Mouse (Mus musculus) layer of hippocampus, adult 18-20 months (tissue): Measurements from ENCODE around the gene Cfdp1. TPM values are rescaled to one million over a fixed set of nuclear protein-coding genes. Genes with fewer than 3 reads are reported as not detected.

Experiments used
- DNase-seq, 2 experiments: peaks; one replicate each; pipeline ENCODE4 v3.0.0; 2022; ENCODE audit warnings: low spot score in 2 of 2
- total RNA-seq, 2 experiments: library from RNA; stranded (reverse); gene quantifications; 2 replicates each; pipeline ENCODE4 v1.2.3; 2021

Cfdp1 gene
- total RNA-seq, 2 experiments from 2014 or later: 79.3 to 82.7 TPM

DNA sequence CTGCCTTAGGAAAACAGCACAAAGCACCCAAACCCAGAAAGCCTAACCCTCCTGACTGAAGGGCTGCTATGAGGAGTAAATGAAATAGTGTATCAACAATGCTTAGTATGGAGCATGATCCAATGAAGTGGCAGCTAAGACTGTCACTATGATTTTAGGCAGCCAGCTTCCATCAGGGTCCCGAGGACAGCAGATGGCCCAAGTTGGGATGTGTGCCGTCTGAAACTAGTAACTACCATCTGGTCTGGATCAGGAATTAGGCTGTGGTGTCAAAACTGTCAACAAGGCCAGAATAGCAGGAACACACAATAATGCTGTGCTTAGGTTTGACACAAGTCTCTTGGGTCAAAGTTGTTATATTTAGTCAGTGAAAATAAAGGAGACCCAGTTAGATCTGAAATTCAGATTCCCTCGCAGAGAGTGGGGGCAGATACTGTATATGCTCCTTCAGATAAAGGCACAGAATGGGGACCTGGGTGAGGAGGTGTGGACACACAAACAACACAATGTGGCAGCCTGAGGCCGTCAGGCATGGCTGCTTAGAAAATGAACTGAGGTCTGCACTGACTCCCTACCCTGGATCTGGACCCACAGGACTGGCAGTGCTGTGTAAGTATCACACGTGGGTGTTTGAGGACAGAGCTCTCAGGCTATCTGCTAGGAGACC is 83.0 kb downstream of the Cfdp1 start:
- DNase-seq: peak in 1 of 2 experiments; percentile 24

DNA sequence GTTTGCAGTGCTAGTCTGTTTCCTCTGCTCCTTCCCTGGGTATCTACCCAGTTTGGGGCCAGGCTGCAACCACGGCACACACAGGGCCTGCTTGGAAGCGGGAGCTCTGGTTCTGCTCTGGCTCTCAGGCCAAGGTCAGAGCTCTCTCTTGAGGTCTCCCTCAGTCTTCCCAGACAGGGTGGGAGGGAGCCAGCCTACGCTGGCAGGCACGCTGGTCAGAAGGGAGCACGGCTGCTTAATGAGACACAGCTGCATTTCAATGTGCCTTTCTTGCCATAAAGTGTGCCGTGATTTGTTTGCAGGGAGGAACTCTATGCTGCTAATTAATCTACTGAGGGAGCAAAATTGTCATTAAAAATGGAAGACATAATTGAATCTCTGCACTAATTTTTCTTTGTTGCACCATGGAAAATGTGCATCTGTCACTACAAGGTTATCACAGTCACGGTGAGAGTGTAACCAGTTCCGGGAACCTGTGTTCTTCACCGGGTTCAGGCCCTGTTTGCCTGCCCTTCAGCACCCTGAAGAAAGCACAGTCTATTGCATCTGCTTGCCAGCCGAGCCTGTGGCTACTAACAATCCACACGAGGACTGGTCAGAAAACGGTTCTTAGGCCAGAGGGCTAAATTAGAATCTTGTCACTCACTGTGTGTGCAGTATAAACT is 84.2 kb downstream of the Cfdp1 start:
- DNase-seq: peak; percentile 25 to 52

DNA sequence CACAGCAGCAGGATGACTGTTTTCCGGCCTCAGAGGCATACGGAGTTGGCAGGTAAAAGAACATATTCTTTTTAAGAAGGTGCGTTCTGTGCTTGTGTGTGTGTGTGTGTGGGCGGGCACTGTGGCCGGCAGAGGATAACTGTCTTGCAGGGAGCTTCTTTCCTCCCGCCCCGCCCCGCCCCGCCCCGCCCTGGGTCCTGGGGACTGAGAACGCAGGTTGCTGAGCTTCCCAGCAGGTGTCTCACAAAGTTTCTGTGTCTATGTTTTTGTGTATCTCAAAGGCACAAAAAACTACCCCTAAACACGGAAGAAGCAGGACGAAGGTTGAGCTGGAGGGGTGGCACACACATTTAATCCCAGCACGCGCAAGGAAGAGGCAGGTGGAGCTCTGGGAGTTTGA is 84.8 kb downstream of the Cfdp1 start:
- DNase-seq: no peak

DNA sequence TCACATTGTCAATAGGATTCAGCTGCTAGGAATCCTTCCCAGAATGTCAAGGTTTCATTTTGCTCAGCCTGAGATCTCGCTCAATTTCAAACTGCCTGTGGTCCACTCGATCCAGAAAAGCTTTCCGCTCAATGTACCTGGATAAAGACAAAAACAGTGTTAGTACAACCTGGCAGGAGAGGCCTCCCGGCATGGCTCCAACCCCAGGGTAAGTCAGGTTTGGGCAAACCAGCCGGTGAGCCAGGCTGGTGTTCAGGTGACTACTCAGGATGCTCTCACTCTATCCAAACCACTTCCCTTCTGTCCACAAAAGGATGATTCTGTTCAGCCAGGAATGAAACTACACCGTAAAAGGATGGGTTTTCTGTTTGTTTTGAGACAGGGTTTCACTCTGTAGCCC is 85.4 kb downstream of the Cfdp1 start:
- DNase-seq: no peak

DNA sequence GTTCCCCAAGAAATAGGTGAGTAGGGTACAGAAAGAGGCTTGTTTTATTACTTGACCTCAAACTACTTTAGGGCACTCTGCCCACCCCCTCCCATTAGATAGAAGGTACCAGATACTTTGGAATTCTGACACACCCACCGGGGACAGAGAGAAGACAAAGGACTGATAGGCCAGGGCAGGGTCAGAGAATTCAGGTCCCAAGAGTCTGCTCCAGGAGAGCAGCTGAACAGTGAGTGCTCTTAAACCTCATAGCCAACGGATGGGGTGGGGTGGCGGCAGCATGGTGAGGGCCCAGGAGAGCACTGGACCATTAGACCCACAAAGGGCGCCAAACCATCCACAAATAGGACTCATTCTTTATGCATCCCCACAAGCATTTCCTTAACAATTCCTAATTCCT is 88.5 kb downstream of the Cfdp1 start:
- no peak for DNase-seq

DNA sequence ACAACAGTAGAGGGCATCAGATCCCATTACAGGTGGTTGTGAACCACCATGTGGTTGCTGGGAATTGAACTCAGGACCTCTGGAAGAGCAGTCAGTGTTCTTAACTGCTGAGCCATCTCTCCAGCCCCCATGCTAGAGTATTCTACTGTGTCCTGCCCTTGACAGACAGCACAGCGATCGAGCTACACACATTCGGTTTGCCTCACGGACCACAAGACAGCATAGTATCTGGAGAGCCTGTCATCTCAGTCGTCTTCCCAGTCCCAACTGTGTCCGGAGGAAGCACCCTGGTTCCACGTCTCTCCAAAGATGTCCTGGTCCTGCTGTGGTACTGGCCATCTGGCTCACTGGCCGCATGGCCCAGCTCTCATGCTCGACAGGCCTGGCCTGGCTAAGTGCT is 89.0 kb downstream of the Cfdp1 start:
- no peak for DNase-seq

DNA sequence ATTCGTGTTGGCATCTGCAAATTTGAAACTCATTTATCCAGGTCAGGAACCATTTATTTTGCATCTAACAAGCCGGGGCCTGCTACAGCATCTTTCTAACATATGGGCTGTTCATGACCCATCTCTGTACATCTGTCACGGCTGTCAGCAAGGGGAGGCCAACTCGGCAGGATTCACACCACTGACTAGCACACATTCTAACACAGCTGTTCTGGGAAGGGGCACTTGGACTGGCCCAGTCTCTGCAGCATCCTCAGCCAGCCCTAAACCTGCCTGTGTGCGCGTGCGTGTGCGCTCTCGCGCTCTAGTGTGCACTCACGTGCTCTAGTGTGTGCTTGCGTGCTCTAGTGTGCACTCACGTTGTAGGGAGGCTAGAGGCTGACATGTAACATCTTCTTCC is 93.4 kb downstream of the Cfdp1 start:
- no peak for DNase-seq

DNA sequence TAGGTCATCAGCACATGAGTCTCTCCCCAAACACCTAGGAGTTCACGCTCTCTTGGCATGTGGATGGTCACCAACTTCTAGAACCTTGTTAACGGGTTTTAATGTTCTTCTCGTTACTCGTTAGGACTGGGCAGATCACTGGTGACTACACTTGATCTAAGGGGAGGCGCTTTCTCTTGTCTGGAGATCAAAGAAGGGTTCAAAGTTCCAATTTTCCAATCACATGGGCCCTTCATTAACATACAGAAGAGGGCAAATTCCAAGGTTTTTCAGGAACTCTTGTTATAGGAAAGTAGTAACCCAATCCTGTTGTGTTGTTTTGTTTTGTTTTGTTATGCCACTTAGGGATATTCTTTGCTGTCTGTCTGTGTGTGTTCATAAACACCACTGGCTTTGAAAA is 95.3 kb downstream of the Cfdp1 start:
- DNase-seq: no peak

DNA sequence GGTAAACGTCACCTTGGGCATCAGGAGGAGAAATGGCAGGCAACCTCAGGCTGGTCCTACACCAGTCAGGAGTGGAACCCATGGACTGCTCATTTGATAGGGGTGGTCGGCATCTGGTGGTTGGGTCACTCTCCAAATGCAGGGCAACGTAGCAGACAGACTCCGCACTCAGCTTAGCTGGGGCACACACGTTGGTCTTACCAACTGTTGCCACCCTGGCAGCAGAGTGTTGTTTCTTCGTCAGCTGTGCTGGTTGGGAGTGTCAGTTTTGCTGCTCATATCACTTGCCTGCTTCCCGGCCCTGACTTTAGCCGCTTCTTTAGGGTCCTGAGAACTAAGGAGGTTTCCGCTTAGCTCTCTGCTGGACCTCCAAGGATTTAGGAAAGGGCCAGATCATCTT is 96.5 kb downstream of the Cfdp1 start:
- no peak for DNase-seq

DNA sequence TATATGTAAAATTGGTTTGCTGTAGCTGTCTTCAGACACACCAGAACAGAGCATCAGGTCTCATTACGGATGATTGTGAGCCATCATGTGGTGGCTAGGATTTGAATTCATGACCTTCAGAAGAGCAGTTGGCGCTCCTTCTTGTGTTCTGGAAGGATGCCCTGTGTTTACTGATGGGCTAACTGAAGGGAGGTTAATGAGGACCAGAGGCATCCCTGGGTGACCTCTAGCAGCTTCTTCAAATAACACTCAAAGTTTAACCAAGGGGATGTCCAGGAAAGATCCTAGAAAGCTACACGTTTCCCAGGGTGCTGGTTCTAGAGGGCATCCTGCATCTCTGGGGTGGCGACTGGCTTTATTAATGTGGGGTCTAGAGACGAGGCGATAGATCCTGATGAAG is 99.4 kb downstream of the Cfdp1 start:
- no peak for DNase-seq

DNA sequence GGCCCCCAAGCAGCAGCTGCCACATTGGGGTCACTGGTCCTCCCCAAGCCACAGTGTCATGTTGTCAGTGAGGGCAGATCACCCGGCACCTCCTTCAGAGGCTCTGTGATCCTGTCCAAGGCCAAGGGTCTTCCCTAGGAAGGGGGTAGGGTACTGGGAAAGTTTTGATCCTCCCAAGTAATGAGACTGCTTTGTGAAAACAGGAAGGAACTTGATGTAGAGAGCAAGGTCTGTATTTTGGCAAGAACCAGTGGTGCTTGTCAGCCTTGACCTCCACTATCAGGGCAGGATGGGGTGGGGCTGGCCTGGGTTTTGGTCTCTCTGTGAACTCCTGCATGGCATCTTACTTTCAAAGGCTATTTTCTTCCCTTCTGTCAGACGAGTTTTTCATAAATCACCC is 100.0 kb downstream of the Cfdp1 start:
- DNase-seq: no peak

DNA sequence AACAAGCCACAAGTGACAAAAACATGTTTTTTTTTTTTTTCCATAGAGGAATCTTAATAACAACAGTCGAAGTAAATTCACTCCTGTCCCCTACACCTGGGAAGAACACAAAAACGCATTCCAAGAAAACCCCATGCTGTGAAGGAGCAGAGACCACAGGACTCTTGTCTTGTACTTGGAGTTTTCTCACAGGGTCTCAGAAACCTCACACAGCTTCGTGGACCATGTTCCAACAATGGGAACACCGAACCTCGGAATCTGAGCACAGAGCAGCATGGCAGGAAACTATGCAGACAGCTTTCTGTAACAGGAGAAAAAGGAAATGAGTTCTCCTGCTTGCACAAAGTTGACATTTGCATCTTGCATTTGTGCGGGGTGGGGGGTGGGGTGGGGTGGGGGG is 105.3 kb downstream of the Cfdp1 start:
- DNase-seq: no peak

DNA sequence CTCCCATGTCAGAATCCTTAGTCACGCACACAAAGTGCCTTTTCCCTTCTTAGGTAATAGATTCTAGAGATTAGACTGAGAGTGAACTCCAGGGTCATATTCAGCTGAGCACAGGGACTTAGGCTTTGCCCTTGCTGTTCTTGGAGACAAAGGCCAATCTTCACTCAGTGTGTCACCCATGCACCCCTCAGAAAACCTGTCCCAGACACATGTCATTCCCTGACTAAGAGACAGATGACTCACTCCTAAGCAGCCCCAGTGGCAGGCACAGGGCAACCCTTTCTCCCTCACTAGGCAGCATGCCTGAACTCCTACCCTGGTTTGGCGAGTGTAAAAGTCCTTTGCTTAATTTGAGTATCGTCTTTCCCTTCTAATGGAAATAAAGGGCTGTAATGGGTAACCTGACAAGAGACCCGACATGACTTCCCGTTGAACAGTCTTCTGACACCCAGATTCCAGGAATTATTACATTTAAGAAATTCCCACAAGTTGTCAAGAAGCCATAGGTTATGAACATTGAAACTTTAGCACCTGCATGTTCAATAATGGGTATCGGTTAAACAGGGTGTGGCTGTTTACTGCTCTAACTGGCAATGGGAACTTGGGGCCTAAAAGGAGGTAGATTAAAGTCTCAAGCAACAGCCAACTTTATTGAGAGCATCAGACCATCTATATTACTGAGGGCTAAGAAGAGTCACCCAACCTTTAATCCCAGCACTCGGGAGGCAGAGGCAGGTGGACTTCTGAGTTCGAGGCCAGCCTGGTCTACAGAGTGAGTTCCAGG is 106.0 kb downstream of the Cfdp1 start:
- DNase-seq: no peak

DNA sequence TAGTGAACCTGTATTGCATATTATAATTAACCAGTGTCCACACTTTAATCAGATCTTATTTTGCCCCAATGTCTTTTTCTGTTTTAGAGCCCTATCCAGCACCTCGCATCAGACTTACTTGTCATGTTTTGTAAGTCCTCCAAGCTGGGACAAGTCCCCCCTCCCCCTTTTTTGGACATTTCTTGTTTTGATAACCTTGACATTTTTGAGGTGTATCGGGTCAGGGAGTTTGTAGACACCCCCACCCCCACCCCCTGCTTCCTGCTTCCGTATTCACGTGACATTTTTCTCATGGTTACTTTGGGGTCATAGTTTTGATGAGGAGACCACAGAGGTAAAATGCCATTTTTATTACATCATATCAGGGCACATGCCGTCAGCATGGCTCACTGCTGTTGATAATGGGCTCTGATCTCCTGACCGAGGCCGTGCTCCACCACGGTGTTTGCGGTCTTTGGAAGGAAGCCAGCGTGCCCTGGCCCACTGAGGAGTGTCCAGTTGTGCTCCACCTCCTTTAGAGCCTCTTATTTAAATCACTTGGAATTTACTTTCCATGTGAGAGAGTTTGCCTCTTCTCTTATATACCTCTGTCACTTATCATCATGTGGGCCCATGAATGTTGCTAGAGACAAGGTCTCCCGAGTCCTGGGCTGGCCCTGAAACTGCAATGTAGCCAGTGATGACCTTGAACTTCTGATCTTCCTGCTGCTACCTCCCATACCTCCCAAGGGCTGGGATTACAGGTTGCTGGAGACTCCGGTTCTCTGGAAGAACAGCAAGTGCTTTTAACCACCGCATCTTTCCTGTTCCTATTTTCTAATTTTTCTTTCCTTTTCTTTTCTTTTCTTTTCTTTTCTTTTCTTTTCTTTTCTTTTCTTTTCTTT is 107.3 kb downstream of the Cfdp1 start:
- no peak for DNase-seq

DNA sequence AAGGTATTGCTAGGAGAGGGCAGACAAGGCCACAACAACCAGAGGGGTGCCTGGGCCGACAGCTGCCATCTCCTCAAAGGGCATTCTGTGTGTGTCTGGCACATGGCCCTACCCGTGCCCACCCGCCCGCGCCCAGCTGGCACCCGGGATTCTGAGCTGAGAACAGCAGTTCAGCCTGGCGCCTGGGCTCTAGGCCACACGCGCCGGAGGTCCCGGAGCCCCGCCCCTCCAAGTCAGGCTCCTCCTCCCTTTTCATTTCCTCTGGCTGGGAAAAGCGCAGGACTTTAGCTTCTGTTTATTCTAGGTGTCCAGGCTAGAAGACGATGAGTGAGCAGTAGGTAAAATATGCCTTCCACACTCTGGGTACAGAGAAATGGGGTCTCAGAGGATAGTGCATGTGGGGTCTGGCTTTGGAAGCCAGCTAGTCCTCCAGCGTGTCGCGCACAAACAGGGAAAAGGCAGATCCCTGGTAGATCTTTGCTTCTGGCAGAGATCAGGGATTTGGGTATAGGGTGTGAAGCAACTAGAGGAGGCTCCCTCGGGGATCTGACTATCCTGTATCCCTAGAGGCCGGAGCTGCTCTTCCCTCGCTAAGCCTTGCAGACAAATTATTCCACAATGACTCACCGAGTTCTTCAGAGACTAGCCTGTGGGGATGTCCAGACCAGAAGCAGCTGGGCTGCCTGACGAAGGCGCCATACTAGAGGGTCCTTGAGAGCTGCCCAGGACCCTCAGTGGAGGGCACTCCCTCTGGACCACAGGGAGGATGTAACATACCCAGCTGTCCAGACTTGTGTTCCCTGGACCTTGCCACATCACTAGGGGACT is 108.3 kb downstream of the Cfdp1 start:
- peak in 1 of 2 experiments; percentile 73 for DNase-seq

DNA sequence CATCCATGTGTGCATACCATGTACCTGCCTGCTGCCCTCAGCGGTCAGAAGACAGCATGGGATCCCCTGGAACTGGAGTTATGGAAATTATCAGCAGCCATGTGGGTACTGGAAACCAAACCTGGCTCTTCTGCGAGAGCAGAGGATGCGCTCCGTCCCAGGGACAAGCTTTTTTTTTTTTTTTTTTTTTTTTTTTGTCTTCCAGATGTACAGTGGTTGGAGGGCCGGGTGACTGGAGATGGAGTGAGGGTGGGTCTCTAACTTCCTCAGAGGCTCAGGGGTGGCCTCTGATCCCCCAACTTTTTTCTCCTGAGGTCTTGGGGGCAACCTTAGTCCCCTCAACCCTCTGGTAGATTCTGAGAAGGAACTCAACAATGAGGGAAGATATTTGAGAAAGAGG is 109.0 kb downstream of the Cfdp1 start:
- no peak for DNase-seq

DNA sequence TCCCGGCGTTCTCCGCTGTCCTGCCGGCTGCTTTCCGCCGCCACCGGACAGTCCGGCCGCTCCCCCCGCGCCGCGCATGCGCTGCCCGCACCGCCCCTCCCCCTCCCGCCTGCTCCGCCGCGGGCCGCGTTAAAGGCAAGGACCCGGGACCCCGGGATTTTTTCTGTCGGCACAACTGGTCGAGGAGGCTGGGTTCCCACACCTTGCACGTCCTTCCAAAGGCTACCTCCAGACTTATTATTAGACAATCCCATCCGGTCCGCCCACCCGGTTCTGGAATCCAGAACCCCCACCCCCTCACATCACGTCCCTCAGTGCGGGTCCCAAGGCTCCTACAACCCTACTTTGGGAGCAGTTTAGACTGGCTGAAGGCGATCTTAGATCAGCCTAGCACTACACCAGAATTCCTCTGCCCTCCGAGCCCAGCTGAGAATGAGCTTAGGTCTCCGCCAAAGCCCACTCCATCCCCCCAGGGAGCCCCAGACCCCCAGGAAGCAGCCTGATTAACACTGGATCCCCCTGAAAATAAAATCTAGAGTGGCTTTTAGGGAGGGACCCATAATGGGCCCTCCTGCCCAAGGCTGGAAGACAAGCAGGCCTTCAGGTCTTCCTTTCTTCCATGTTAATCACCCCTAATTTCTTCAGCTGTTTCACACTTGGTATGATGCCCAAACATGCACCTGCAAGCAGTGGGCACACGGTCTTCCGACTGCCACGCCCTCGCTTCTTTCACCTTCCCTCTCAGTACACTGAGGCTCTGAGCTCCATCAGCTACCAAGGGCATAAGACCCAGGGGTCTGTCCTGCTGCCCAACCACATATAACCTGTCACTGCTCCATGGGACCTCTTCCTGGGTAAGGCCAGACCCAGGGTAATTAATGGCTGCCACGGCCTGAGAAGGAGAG is 110.0 kb downstream of the Cfdp1 start, which contains the start of gene Bcar1:
TSS of gene Bcar1 (minus strand) at position 18 of the 905 bp plus-strand sequence.
- peak in 1 of 2 experiments; percentile 72 for DNase-seq

DNA sequence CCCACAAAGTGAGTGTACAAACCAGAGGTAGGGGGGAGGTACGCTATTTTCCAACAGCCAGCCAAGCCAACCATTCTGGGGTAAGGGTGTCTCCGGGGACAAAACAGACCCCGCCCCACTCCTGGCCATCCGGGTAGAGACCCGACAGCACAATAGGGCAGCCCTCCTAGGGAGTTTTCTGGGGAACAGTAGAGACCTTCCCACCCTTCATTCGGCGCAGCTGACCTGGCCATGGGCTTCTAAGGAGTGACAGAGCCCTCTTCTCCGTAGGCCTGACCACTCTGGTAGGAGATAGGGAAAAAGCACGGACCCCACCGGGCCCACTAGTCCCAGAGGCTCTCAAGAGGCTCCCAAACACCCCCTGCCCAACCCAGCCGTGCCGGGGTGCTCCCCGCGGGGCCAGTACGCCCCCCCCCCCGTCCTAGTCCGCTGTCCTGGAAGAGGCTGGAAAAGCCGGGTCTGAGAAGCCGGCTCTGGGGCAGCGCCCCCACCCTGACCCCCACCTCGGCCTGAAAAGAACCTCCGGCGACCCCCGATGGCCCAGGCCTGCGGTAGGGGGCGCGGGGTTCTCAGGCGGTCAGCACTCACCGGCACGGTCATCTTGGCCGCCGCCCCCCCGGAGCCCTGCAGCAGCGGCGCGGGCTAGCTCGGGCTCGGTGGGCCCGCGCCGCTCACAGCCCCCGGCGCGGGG is 110.8 kb downstream of the Cfdp1 start:
- DNase-seq: no peak
